Mouse (Mus musculus): ENCODE results near the gene Gm28043.

DNA sequence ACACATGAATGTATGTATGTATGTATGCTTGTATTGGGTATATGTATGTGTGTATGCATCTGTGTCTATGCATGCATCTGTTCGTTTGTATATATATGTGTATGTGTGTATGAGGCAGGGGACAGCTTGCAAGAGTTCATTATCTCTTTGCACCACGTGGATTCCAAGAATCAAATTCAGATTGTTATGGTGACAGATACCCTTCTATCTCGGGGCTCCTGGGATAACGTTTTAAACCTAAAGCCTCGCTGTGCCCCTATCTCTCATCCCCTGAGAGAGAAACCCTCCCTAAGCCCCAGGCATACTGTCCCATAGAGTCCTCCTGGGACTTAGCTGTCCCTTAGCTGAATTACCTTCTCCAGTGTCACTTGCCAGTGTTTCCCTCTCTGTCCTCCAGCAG lies 31.1 kb upstream of the Gm28043 start:
- no peak for TF ChIP-seq EP300 (optimal IDR thresholded peaks at IDR 0.05)
- TF ChIP-seq CTCF (IDR thresholded peaks at IDR 0.05; ENCODE audit: low read depth): no peak

All from stomach, postnatal 0 days (tissue).